Mouse (Mus musculus) brain, embryonic 18.5 days (tissue): ENCODE measurements at regions not wholly inside any gene's neighbourhood (a gene's known extent, or its start where the extent isn't known, plus 50 kb on each side); places are given as distances from the start of the nearest gene placed in this dataset.

Experiments
- DNase-seq: peaks from one replicate; pipeline ENCODE4 v3.0.0-alpha.2; 2012; ENCODE audit warnings: low read depth, low spot score

GRCm38 (mm10) chr16:86009638-86010329 lies 108.2 kb upstream of the Adamts5 start:
- no peak for DNase-seq

GRCm38 (mm10) chr16:86007799-86008198 lies 106.2 kb upstream of the Adamts5 start:
- DNase-seq, result no peak

GRCm38 (mm10) chr16:86000846-86001245 lies 99.2 kb upstream of the Adamts5 start:
- no peak for DNase-seq

DNA sequence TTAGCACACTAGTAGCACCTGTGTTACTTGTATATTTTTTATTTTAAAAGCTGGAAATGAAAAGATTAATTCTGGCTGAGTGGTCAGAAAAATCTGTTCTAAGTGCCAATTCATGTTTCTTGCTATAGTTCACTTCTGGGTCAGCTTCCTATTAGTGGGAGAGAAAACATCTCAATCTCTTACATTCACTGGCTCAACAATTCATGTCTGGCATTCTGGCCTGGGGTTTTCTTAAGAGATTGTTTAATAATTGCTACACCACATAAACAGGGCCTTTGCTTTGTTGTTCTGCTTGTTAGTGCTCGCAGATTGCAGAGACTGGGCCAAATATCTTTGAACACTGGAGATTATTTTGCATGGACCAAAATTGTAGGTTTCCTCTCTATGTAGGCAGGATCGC lies 84.2 kb upstream of the Adamts5 start:
- no peak for DNase-seq

DNA sequence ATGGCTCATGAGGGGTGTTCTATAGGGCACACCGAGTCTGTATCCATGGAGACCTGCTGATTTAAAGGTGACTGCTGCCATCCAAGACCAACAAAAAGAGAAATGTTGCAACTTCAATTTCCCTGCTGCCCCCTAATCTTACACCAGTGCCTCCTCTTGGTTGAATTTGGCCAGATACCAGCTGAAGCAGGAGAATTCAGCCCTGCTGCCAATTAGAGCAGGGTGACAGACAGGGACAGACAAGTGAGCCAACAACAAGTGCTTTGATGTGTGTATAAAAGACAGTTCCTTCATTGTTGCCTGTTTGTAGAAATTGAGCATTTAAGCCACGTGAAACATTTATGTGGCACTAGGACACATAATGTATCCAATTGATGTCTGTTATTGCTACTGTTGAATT lies 75.5 kb upstream of the Adamts5 start:
- no peak for DNase-seq

DNA sequence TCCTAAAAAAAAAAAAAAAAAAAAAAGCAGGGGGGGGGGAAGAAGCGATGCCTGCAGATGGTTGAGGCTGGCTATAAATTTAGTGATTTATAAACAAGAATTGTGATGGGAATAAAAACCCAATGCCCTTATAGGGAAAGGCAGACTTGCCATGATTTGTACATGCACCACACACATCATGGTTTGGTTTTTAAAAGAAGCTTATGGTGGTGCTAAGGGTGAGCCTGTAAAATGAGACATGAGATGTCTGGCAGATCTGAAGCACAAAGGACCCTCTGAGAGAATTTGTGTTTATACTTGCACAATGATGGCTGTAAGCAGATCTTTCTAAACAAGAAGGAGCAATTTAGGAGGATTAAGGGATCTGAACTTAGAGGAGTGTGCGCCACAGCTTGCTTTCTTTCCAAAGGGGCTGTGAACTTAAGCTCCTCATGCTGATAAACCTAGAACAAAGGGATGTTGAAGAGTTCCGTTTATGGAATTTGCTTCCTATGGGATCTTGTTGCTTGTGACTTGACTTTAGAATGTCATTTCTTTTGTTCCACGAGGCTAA lies 65.3 kb upstream of the Adamts5 start:
- DNase-seq, result no peak

DNA sequence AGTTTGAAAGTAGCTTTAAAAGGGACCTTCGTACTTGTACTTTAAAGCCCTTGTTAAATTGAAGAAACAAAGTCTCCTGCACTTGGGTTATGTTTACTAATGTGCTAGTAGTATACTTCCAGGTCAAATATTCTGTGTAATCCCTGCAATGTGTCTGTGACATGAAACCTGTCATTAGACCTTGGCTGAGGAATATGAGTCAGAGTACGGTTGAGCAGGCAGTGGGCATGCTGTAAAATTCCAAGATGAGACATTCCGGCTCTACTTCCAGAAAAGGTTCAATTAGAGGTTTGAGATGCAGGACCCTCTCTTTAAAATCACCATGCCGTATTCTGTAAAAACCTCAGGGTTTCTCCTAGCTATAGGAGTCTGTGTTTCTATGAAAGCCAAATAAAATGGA lies 64.6 kb upstream of the Adamts5 start:
- no peak for DNase-seq

GRCm38 (mm10) chr16:85964352-85965210 lies 63.0 kb upstream of the Adamts5 start:
- no peak for DNase-seq

DNA sequence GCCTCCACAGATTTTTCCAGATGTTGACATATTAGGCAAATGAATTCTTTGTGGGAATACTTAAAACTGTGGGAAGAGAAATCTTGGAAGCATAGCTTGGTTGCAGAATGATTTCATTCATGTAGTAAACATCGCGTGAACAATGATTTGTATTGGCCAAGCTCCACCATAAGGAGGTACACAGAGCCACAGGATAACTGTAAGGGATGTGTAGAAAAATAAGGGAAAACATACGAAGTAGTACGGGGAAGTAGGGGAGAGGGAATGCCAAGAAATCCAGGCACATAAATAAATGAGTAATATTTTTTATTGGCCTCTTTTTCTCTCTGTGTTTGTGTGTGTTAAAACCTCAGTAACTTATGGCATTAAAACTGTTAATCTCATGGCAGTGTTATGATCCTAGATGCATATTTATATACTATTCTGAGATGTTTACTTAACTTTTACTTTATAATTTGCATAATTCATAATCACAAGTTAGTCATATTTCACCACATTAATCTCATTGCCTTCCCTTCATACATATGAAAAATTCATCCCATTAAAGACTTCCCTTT lies 54.5 kb upstream of the Adamts5 start:
- DNase-seq, result no peak

GRCm38 (mm10) chr16:85951628-85952027 lies 50.0 kb upstream of the Adamts5 start:
- DNase-seq, result no peak
